Mouse (Mus musculus): ENCODE measurements around the gene Srarp. TPM values are rescaled to one million over a fixed set of nuclear protein-coding genes. Genes with fewer than 3 reads are reported as not detected.
A peak's percentile ranks its signal among the peaks of the same experiment; 100 is the strongest.

The Srarp gene
- 1 to 10 TPM in 1 of 2 experiments, under 1 TPM in 1; 0.92 to 1.6 TPM for total RNA-seq (2021)
- long read RNA-seq, experiment 1: 0 reads
- long read RNA-seq, experiment 2: 0 reads

DNA sequence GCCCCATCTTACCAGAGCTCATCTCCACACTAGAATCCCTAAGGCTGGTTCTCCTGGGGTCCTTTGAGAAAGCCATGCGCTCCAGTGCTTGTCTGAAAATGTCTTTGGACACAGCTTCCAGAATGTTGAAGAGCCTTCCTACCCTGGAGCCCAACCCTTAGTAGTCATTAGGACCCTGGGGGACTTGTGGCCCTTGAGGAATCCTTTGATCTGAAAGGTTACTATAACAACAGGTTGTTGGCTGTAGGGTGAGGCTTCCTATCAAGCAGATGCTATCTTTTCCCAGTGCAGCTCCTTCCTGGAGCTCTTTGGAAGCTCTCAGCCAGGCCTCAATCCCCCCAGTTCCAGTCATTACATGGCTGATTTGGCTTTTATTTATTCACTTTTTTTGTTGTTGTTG lies at the start of gene Srarp:
Gene Srarp (minus strand): TSS at position 132 of the 400 bp plus-strand sequence.
- no peak for TF ChIP-seq CTCF (IDR thresholded peaks at IDR 0.05)
- DNase-seq: no peak
- peak within 1 kb of the TSS; percentile 60 for H3K4me3 ChIP-seq
- peak within 1 kb of the TSS; percentile 74 for H3K27ac ChIP-seq
- intact Hi-C loops (cut with DNase I): no loop called here

DNA sequence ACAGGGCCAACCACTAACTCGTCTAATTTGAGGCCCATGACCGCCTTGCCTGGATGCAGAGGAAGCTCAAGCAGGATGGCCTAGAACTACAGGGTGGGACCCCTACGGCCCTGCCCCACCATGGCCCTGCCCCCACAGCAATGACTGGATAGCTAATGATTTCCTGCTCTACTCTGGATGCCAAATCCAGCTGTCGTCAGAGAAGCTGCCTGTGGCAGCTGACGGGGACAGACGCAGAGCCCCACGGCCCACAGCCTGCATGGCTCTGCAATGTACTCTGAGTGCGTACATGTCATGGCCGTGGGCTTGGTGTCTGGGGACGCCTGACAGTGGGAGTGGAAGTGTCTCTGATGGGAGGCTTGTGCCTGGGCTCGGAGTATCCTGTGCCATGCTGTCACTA lies 48.2 kb upstream of the Srarp start:
- no peak for TF ChIP-seq CTCF (IDR thresholded peaks at IDR 0.05)
- no peak overlapping the region for H3K4me3 ChIP-seq
- intact Hi-C loops (cut with DNase I): no loop called here
- no peak for DNase-seq
- H3K27ac ChIP-seq: no peak overlapping the region

DNA sequence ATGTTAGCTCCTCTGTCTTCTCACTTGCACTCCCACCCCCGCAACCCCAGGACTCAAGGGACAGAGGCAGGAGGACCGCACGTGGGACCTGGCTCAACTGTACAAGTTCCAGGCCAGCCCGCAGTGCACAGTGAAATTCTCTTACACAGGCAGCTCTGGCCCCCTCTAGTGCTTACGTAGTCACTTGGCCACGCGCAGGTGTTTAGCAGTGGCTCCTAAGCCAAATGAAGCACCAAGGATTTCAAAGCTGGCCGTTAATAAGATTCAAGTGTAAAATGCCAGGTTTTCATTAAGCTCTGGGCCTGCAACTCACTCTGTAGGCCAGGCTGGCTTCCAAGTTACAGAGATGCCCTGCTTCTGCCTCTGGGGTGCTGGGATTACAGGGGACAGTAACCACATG lies 43.5 kb upstream of the Srarp start:
- no peak overlapping the region for H3K27ac ChIP-seq
- DNase-seq: no peak
- H3K4me3 ChIP-seq: no peak overlapping the region
- no peak; the same call in 1 of the 2 replicates for TF ChIP-seq CTCF (IDR thresholded peaks at IDR 0.05)
- intact Hi-C loops (cut with DNase I): no loop called here

DNA sequence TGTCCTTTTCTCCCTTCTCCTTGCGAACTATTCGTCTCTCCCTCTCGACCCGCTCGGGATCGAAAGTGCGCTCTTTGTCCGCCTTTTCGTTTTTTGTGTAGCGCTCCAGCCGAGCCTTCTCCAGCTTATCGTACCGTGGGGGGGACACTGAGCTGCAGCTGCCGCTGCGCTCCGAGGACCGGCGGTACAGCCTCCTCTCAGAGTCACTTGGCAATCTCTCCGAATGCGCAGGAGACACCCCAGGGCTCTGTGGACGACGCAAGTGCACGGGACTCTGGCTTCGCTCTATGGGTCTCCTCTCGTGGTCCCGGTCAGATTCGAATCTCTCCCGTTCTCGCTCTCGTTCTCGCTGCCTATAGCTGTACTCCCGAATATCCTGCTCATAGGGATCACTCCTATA lies 42.9 kb upstream of the Srarp start:
- H3K4me3 ChIP-seq: no peak overlapping the region
- intact Hi-C loops (cut with DNase I): no loop called here
- H3K27ac ChIP-seq: peak overlapping the region; percentile 80
- DNase-seq: no peak
- TF ChIP-seq CTCF (IDR thresholded peaks at IDR 0.05): no peak

DNA sequence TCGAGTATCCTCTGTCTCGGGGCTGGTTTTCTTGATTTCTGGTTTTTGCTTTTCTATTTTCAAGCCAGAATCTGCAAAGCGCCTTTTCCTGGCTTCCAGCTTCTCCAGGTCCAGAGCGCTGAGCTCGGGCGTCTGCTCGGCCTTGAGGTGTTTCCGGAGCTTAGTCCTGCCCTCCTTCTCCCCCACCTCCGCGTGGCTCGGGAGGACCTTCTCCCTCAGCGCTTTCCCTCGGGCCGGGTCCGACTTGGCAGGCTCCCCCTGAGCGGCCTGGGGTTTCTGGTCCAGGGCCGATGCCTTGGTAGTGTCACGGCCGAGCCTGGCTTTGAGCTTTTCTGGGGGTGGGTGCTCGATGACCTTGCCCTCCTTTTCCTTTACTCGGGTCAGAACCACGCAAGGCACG lies 42.3 kb upstream of the Srarp start:
- intact Hi-C loops (cut with DNase I): no loop called here
- DNase-seq: no peak
- no peak for TF ChIP-seq CTCF (IDR thresholded peaks at IDR 0.05)
- Histone ChIP-seq H3K4me3 (peak overlapping the region; percentile 36), H3K27ac (peak overlapping the region; percentile 80)

DNA sequence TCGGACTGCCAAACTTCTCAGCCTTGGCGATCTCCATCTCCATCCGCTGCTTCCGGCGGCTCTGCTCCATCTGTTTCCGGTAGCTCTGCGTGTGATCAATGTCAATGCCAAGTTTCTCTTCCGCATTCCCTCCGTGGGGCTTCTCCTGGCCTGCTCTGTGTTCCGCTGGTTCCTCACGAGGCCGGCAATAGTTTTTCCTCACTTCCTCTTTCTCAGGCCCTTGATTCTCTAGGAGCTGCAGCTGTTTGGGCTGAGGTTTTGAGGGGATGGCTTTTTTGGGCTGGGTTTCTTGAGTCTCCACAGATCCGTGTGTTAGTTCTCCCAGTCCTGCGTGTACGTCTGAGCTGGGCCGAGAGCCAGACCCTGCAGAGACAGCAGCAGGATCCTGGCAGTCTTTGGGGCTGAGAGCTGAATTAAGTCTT lies 41.8 kb upstream of the Srarp start:
- DNase-seq: peak; percentile 70
- intact Hi-C loops (cut with DNase I): no loop called here
- no peak for TF ChIP-seq CTCF (IDR thresholded peaks at IDR 0.05)

DNA sequence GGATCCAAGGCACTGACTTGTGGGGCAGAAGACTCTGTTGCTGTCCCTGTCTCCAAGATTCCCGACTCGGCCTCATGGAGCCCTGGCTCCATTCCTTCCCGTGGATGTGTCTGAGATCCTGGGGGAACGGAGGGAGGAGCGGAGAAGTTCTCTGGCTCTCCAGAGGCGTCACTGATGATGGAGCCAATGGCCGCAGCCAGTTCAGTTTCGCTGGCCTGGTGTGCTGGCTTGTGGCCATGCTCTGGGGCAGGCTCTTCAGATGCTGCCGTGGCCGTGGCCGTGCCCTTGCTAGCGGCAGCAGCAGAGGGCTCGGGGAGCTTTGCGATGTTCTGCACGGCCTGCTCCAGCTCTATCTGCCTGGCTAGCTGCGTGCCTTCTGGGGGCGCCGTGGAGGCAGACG lies 38.5 kb upstream of the Srarp start:
- intact Hi-C loops (cut with DNase I): no loop called here
- DNase-seq: peak; percentile 34
- no peak for TF ChIP-seq CTCF (IDR thresholded peaks at IDR 0.05)
- Histone ChIP-seq H3K4me3 (no peak overlapping the region), H3K27ac (no peak overlapping the region)

More for the DNA sequence above, 41.8 kb upstream of the Srarp start:
- H3K4me3 ChIP-seq: peak overlapping the region; percentile 36
- H3K27ac ChIP-seq: peak overlapping the region; percentile 80

DNA sequence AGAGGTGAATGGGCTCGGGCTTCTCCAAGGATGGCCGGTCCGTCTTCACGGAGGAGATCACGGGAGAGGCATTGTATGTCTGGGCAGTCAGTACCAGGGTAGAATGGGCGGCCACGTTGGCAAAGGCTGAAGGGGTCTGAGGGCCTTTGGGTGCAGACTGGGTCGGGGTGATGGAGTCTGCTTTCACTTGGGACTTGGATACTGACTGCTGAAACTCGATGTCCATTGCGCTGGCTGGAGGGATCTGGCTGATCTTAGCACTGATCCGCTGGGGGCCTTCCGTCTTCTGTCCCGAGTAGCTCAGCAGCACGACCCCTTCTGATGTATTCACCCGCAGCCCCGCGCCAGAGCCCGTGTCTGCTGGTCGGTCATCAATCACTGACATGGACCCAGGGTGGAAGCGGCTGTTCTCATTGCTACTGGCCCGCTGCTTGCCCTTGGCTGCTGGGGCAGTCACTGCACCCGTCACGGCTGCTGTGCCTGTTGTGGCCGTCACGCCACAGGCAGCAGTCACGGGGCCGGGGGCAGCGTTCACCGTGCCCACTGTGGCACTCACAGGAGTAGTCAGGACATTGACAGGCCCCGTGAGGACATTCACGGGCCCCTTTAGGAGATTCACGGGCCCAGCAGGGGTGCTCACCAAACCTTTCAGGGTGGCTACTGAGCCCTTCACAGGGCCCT lies 36.9 kb upstream of the Srarp start:
- H3K27ac ChIP-seq: no peak overlapping the region
- peak; percentile 27 for DNase-seq
- intact Hi-C loops (cut with DNase I): no loop called here
- TF ChIP-seq CTCF (IDR thresholded peaks at IDR 0.05): no peak
- no peak overlapping the region for H3K4me3 ChIP-seq

DNA sequence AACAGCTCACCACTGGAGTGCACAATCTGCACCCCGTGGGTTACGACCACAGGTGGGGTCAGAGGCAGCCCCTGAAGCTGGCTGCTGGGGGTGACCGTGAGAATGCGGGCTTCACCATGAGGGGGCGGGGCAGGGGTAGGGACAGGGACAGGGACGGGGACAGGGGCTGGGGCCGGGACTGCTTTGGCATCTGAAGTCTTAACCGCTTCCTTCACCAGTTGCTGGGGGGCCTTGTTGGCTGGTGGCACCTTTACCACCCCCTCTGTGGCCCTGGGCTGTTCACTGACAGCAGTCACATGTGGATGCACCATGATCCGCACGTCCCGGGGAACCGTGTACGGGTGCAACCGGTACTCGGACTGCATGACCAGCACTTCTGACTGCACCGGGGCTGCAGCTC lies 35.6 kb upstream of the Srarp start:
- intact Hi-C loops (cut with DNase I): no loop called here
- no peak overlapping the region for H3K27ac ChIP-seq
- DNase-seq: peak; percentile 19
- no peak overlapping the region for H3K4me3 ChIP-seq
- TF ChIP-seq CTCF (IDR thresholded peaks at IDR 0.05): no peak

DNA sequence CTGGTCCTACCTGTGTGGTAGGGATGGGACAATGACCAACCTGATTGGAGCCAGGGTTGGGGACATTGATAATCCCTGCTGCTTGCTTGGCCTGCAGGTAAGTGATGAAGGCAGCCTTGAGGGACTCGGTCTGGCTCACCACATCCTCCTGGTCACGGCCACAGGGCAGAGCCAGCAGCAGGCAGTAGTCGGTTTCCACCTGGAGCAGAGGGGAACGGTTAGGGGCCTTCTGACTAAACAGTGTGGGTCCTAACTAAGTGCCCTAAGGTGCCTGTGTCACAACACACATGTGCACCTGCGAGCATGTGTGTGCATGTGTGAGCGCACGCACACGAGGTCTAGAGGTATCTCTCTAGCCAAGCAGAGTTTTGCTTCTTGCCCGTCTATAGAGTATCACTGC lies 33.4 kb upstream of the Srarp start:
- Histone ChIP-seq H3K4me3 (no peak overlapping the region), H3K27ac (no peak overlapping the region)
- intact Hi-C loops (cut with DNase I): no loop called here
- TF ChIP-seq CTCF (IDR thresholded peaks at IDR 0.05): no peak
- DNase-seq: peak; percentile 14

DNA sequence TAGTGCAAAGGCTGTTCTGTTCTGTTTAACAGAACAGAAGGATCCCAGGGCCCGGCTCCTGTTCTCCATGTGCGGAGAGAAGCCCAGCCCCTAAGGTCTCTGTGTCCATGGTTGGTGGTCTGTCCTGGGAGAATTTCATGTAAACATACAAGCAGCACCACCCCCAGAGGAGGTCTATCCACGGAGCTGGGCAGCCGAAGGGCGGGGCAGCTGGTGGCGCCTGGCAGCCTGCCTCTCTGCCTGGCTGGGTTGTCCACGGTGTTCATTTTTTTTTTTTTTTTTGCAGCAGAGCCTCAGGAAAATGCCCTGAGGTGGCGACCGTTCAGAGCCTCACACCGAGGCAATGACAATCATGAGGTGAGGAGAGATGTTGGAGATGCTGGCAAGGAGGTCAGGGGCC lies 32.7 kb upstream of the Srarp start:
- Histone ChIP-seq H3K27ac (no peak overlapping the region), H3K4me3 (no peak overlapping the region)
- intact Hi-C loops (cut with DNase I): no loop called here
- DNase-seq: peak; percentile 59
- no peak for TF ChIP-seq CTCF (IDR thresholded peaks at IDR 0.05)

DNA sequence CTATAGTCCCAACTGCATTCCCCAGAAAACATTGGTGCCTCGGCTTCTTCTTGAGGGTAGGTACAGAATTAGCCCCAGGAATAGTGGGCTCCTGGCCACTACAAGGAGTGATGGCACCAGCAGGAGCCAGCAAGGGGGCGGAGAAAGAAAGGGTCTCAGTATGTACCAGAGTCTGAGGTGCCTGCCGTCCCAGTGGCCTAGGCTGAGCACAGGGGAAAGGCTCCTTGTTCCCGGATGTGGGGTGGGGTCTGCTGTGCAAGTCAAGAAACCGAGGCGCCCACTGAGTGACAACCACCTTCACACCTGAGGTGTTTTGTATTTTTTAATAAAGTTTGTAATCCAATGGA lies 31.6 kb upstream of the Srarp start:
- no peak for TF ChIP-seq CTCF (IDR thresholded peaks at IDR 0.05)
- Histone ChIP-seq H3K27ac (no peak overlapping the region), H3K4me3 (no peak overlapping the region)
- no peak for DNase-seq
- intact Hi-C loops (cut with DNase I): no loop called here

DNA sequence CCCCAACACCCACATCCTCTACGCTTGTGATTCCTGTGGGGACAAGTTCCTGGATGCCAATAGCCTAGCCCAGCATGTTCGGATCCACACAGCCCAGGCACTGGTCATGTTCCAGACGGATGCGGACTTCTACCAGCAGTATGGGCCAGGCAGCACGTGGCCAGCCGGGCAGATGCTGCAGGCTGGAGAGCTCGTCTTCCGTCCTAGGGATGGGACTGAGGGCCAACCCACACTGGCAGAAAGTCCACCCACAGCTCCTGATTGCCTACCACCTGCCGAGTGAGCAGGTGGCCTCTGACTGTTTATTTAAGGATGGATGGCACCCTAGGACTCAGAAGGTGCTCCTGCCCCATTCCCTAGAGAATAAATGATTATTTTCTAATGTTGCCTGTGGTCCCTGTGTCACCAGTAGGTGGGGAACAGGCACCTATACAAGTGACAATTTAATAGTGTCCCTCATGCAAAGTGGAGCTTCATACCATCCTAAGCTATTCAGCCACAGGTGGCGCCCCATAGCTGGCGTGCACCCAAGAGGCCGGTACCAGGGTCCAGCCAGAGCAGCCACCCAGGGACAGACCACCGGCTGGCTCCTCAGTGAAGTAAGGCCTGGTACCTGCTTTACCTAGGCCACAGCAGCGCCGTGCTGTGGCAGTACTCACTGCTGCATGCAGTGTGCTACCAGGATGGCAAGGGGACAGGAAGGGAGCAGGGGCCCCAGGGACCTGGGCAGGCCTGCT lies 31.1 kb upstream of the Srarp start:
- Histone ChIP-seq H3K4me3 (no peak overlapping the region), H3K27ac (no peak overlapping the region)
- peak; percentile 19; the same call in 1 of the 2 replicates for TF ChIP-seq CTCF (IDR thresholded peaks at IDR 0.05)
- intact Hi-C loops (cut with DNase I): no loop called here
- DNase-seq: peak; percentile 30

All from gastrocnemius, adult 2 months (tissue).